Mouse (Mus musculus): Measurements from ENCODE around the gene AU040320.

DNA sequence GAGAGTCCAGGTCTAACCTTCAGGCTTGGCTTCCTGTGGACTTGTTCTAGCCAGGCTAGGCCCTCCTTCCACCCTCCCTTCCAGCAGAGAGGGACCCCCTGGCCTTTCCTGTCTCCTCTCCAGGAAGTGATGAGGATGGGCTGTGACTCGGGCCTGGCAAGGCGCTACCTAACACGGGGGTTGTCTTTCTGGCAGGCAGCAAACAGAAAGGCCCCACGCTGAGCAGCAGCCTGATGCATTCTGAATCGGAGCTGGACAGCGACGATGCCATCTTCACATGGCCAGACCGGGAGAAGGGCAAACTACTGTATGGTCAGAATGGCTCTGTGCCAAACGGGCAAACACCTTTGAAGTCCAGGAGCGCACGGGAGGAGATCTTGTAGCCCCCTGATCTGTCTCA is 99.6 kb downstream of the AU040320 start:
- TF ChIP-seq POLR2A (IDR thresholded peaks at IDR 0.05; ENCODE audit: extremely low read depth, insufficient read depth, low read length) (no peak), CTCF (IDR thresholded peaks at IDR 0.05; ENCODE audit: extremely low read depth, insufficient read depth, low read length) (no peak)

Measured in cortical plate, adult 2 months (tissue).